Mouse (Mus musculus): ENCODE measurements around the gene Xpo5. TPM values are rescaled to one million over a fixed set of nuclear protein-coding genes. Genes with fewer than 3 reads are reported as not detected.
A peak's percentile ranks its signal among the peaks of the same experiment; 100 is the strongest.

Gene Xpo5
- total RNA-seq, 2 experiments from 2014 or later: 23.0 to 26.8 TPM

- no peak for DNase-seq (ENCODE audit: low spot score in 2 of 2)
Measured at GRCm38 (mm10) chr17:46283140-46283539, 80.6 kb downstream of the Xpo5 start.

GRCm38 (mm10) chr17:46283911-46284310 is 81.3 kb downstream of the Xpo5 start:
- DNase-seq (ENCODE audit: low spot score in 2 of 2): peak in 1 of 2 experiments; percentile 8

- DNase-seq (ENCODE audit: low spot score in 2 of 2): peak in 1 of 2 experiments; percentile 14
Measured at GRCm38 (mm10) chr17:46284653-46285052, 82.1 kb downstream of the Xpo5 start.

- DNase-seq (ENCODE audit: low spot score in 2 of 2): no peak
Measured at GRCm38 (mm10) chr17:46285407-46285806, 82.8 kb downstream of the Xpo5 start.

- peak; percentile 49 to 80 for DNase-seq (ENCODE audit: low spot score in 2 of 2)
Measured at GRCm38 (mm10) chr17:46287678-46288095, 85.1 kb downstream of the Xpo5 start.

Small RNAs within 50 kb of the gene (microRNA-seq; reads per million reads assigned to microRNA genes)
- not detected for gene Mir693

Other genes with a start within 250 kb of the Xpo5 start
- 100 to 1,000 TPM in 1 of 2 experiments, 10 to 100 TPM in 1; 97.0 to 100 TPM for gene Vegfa, start 170.4 kb upstream of the Xpo5 start, total RNA-seq (2021)
- 10 to 100 TPM; 65.9 to 69.3 TPM for gene Mrps18a, start 91.8 kb upstream of the Xpo5 start, total RNA-seq (2021)
- 1 to 10 TPM; 1.1 to 1.4 TPM for gene Rsph9, start 58.6 kb upstream of the Xpo5 start, total RNA-seq (2021)
- gene Mad2l1bp, start 49.2 kb upstream of the Xpo5 start, total RNA-seq (2021): 10 to 100 TPM; 15.7 to 17.6 TPM
- 10 to 100 TPM; 70.2 to 77.6 TPM for gene Gtpbp2, start 41.8 kb upstream of the Xpo5 start, total RNA-seq (2021)
- gene Polh, start 137 bp upstream of the Xpo5 start, total RNA-seq (2021): 10 to 100 TPM; 19.6 to 20.2 TPM
- 10 to 100 TPM; 35.1 to 35.6 TPM for gene Polr1c, start 45.3 kb downstream of the Xpo5 start, total RNA-seq (2021)
- 10 to 100 TPM; 76.8 to 81.5 TPM for gene Yipf3, start 45.3 kb downstream of the Xpo5 start, total RNA-seq (2021)
- gene Lrrc73, start 50.7 kb downstream of the Xpo5 start, total RNA-seq (2021): 1 to 10 TPM in 1 of 2 experiments, under 1 TPM in 1; 0.73 to 1.1 TPM
- 10 to 100 TPM; 79.8 to 90.9 TPM for gene Tjap1, start 80.2 kb downstream of the Xpo5 start, total RNA-seq (2021)
- gene Dlk2, start 94.6 kb downstream of the Xpo5 start, total RNA-seq (2021): 1 to 10 TPM; 1.2 to 1.5 TPM
- gene Abcc10, start 125.6 kb downstream of the Xpo5 start, total RNA-seq (2021): 1 to 10 TPM; 5.3 to 5.4 TPM
- 10 to 100 TPM; 33.9 to 35.0 TPM for gene Zfp318, start 180.9 kb downstream of the Xpo5 start, total RNA-seq (2021)
- 1 to 10 TPM; 3.7 to 4.8 TPM for gene Crip3, start 226.1 kb downstream of the Xpo5 start, total RNA-seq (2021)
- gene Slc22a7, start 235.7 kb downstream of the Xpo5 start, total RNA-seq (2021): under 1 TPM in 1 of 2 experiments, not detected in 1; 0.21 TPM